Mouse (Mus musculus): ENCODE measurements around the gene Pbsn.
"Not testable (repeated sequence)": the region's sequence is repeated elsewhere in the genome, so short reads cannot be mapped to it uniquely, and the experiment has no call there.

DNA sequence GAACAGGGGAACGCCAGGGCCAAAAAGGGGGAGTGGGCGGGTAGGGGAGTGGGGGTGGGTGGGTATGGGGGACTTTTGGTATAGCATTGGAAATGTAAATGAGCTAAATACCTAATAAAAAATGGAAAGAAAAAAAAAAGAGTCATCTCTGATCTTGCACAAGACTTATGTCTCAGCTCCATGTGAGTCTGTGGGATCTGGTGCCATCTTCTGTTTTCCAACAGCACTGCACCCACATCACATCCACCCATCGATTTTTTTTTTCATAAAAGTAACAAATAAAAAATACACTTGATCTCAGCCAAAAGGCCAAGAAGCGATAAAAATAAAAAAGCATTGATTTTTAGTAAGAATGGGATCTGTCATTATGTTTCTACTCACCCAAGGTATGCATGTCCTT lies 26.6 kb upstream of the Pbsn start:
- TF ChIP-seq GATA1 (IDR thresholded peaks at IDR 0.05; ENCODE audit: borderline replicate concordance, low read length); FLI1 (IDR thresholded peaks at IDR 0.05; ENCODE audit: low read length): not testable (repeated sequence)
